Mouse (Mus musculus) liver, embryonic 12.5 days (tissue): ENCODE measurements around the gene Serhl. TPM values are rescaled to one million over a fixed set of nuclear protein-coding genes. Genes with fewer than 3 reads are reported as not detected.
"Not testable (repeated sequence)": the region's sequence is repeated elsewhere in the genome, so short reads cannot be mapped to it uniquely, and the experiment has no call there.

Experiments
- ATAC-seq: fragments of 200-750 bp; cut with Nextera tagmentation; 2 replicates; pipeline ENCODE4 v1.8.0; 2017; ENCODE audit warnings: moderate number of reproducible peaks, mild to moderate bottlenecking, moderate library complexity
- H3K27ac ChIP-seq: fragments of 300-500 bp; sonication (generic); 2 replicates; pipeline ENCODE4 v1.5.1; 2016; ENCODE audit warnings: mild to moderate bottlenecking
- H3K27me3 ChIP-seq: fragments of 300-500 bp; sonication (generic); replicated peaks from 2 replicates; pipeline ENCODE4 v1.6.1; 2016; ENCODE audit warnings: mild to moderate bottlenecking, moderate library complexity
- H3K36me3 ChIP-seq: fragments of 300-500 bp; sonication (generic); 2 replicates; pipeline ENCODE4 v1.6.1; 2016; ENCODE audit warnings: mild to moderate bottlenecking, moderate library complexity
- H3K4me1 ChIP-seq: fragments of 300-500 bp; sonication (generic); 2 replicates; pipeline ENCODE4 v1.6.1; 2016
- H3K4me2 ChIP-seq: fragments of 300-500 bp; sonication (generic); 2 replicates; pipeline ENCODE4 v1.6.1; 2016; ENCODE audit warnings: mild to moderate bottlenecking, moderate library complexity
- H3K4me3 ChIP-seq: fragments of 300-500 bp; sonication (generic); 2 replicates; pipeline ENCODE4 v1.5.1; 2016; ENCODE audit warnings: mild to moderate bottlenecking, moderate library complexity
- H3K9ac ChIP-seq: fragments of 300-500 bp; sonication (generic); 2 replicates; pipeline ENCODE4 v1.6.1; 2016; ENCODE audit warnings: mild to moderate bottlenecking, moderate library complexity
- H3K9me3 ChIP-seq: fragments of 300-500 bp; sonication (generic); replicated peaks from 2 replicates; pipeline ENCODE4 v1.6.1; 2016; ENCODE audit warnings: mild to moderate bottlenecking, moderate library complexity
- WGBS: fragments of 180-500 bp; shearing (Covaris S2); methylation state at CpG from one replicate; pipeline ENCODE4 v1.1.7; 2016; ENCODE audit not compliant: insufficient replicate concordance; 5-methylcytosine and 5-hydroxymethylcytosine counted together
- polyA plus RNA-seq: library from polyadenylated mRNA; unstranded; fragments of >200 nt; fragmentation: Nextera tagmentation; extraction: Ambion mirVana; gene quantifications from 2 replicates; pipeline ENCODE4 v1.2.1, GENCODE M21; 2016

Serhl gene
- 24.5 and 28.0 TPM in 2 replicates for polyA plus RNA-seq

GRCm38 (mm10) chr15:83089429-83089605 is at the start of gene Serhl:
TSS of gene Serhl (plus strand) at chr15:83089506.
- Histone ChIP-seq H3K4me1 (peaks cover 36% of the 10 kb centered on the region), H3K4me3 (peak within 1 kb of the TSS; percentile 9; the same call in 1 of the 2 replicates), H3K27ac (no peak within 1 kb of the TSS), H3K36me3 (no peaks in the 10 kb centered on the region), H3K9me3 (no peaks in the 10 kb centered on the region), H3K27me3 (peaks cover 41% of the 10 kb centered on the region), H3K4me2 (peak within 1 kb of the TSS; percentile 52), H3K9ac (peak within 1 kb of the TSS; percentile 10; the same call in 1 of the 2 replicates)
- 29% methylated on average over 7 of the region's 7 CpGs for WGBS
- ATAC-seq = no peak

GRCm38 (mm10) chr15:83040156-83040555 is 49.1 kb upstream of the Serhl start:
- H3K4me1 ChIP-seq = peaks cover 14% of the 10 kb centered on the region; the same call in 1 of the 2 replicates
- H3K36me3 ChIP-seq = no peaks in the 10 kb centered on the region
- WGBS = 65% methylated on average over 2 of the region's 2 CpGs

GRCm38 (mm10) chr15:83042655-83043361 is 46.5 kb upstream of the Serhl start:
- ATAC-seq = no peak
- no peak overlapping the region for H3K9ac ChIP-seq

More at GRCm38 (mm10) chr15:83040156-83040555, 49.1 kb upstream of the Serhl start:
- Histone ChIP-seq H3K27me3 (peaks cover 19% of the 10 kb centered on the region; the same call in 1 of the 2 replicates), H3K27ac (no peak overlapping the region), H3K9ac (no peak overlapping the region), H3K9me3 (no peaks in the 10 kb centered on the region), H3K4me3 (no peak overlapping the region), H3K4me2 (no peak overlapping the region)
- ATAC-seq = no peak

GRCm38 (mm10) chr15:83043362-83043708 is 46.0 kb upstream of the Serhl start:
- H3K4me2 ChIP-seq = no peak overlapping the region
- H3K9me3 ChIP-seq = 0 out of 2 replicates have a peak, but pooled peaks cover 4% of the 10 kb centered on the region

More at GRCm38 (mm10) chr15:83042655-83043361, 46.5 kb upstream of the Serhl start:
- Histone ChIP-seq H3K4me3 (no peak overlapping the region), H3K27ac (no peak overlapping the region), H3K4me1 (0 out of 2 replicates have a peak, but pooled peaks cover 12% of the 10 kb centered on the region), H3K9me3 (0 out of 2 replicates have a peak, but pooled peaks cover 4% of the 10 kb centered on the region), H3K27me3 (peaks cover 14% of the 10 kb centered on the region; the same call in 1 of the 2 replicates), H3K4me2 (no peak overlapping the region), H3K36me3 (no peaks in the 10 kb centered on the region)
- WGBS = 33% methylated on average over 6 of the region's 6 CpGs

GRCm38 (mm10) chr15:83045565-83045964 is 43.7 kb upstream of the Serhl start:
- not testable (repeated sequence) for H3K4me2 ChIP-seq, H3K27ac ChIP-seq, H3K9me3 ChIP-seq, H3K36me3 ChIP-seq, H3K9ac ChIP-seq, ATAC-seq, H3K4me3 ChIP-seq, H3K4me1 ChIP-seq
- 81% methylated on average over 5 of the region's 5 CpGs for WGBS
- peaks cover 19% of the 10 kb centered on the region; the same call in 1 of the 2 replicates for H3K27me3 ChIP-seq

More at GRCm38 (mm10) chr15:83043362-83043708, 46.0 kb upstream of the Serhl start:
- ATAC-seq = no peak
- H3K27me3 ChIP-seq = peaks cover 17% of the 10 kb centered on the region; the same call in 1 of the 2 replicates
- H3K4me3 ChIP-seq = no peak overlapping the region
- no peak overlapping the region for H3K27ac ChIP-seq
- H3K36me3 ChIP-seq = no peaks in the 10 kb centered on the region
- no peak overlapping the region for H3K9ac ChIP-seq
- H3K4me1 ChIP-seq = 0 out of 2 replicates have a peak, but pooled peaks cover 10% of the 10 kb centered on the region
- 69% methylated on average over 22 of the region's 22 CpGs for WGBS

GRCm38 (mm10) chr15:83046308-83046707 is 43.0 kb upstream of the Serhl start:
- Histone ChIP-seq H3K4me2 (no peak overlapping the region), H3K27ac (no peak overlapping the region), H3K9me3 (0 out of 2 replicates have a peak, but pooled peaks cover 4% of the 10 kb centered on the region), H3K36me3 (no peaks in the 10 kb centered on the region), H3K4me1 (0 out of 2 replicates have a peak, but pooled peaks cover 10% of the 10 kb centered on the region), H3K4me3 (no peak overlapping the region), H3K27me3 (peaks cover 18% of the 10 kb centered on the region; the same call in 1 of the 2 replicates), H3K9ac (no peak overlapping the region)
- WGBS = 73% methylated on average over 3 of the region's 3 CpGs
- no peak for ATAC-seq

- H3K27me3 ChIP-seq = peaks cover 19% of the 10 kb centered on the region; the same call in 1 of the 2 replicates
- no peak overlapping the region for H3K4me2 ChIP-seq
- no peak overlapping the region for H3K27ac ChIP-seq
- no peak for ATAC-seq
- H3K9me3 ChIP-seq = 0 out of 2 replicates have a peak, but pooled peaks cover 4% of the 10 kb centered on the region
- no peak overlapping the region for H3K4me3 ChIP-seq
- 0 out of 2 replicates have a peak, but pooled peaks cover 10% of the 10 kb centered on the region for H3K4me1 ChIP-seq
- 69% methylated on average over 7 of the region's 7 CpGs for WGBS
- H3K9ac ChIP-seq = no peak overlapping the region
- H3K36me3 ChIP-seq = no peaks in the 10 kb centered on the region
These were observed 42.6 kb upstream of the Serhl start for GRCm38 (mm10) chr15:83046730-83047129.

- WGBS = 61% methylated on average over 6 of the region's 6 CpGs
These were observed 36.8 kb upstream of the Serhl start for GRCm38 (mm10) chr15:83052341-83053104.

GRCm38 (mm10) chr15:83053261-83053660 is 36.0 kb upstream of the Serhl start:
- Histone ChIP-seq H3K9me3 (no peaks in the 10 kb centered on the region), H3K4me1 (peaks cover 8% of the 10 kb centered on the region), H3K27me3 (peaks cover 68% of the 10 kb centered on the region), H3K9ac (no peak overlapping the region), H3K27ac (no peak overlapping the region), H3K36me3 (no peaks in the 10 kb centered on the region), H3K4me2 (no peak overlapping the region), H3K4me3 (no peak overlapping the region)
- no peak for ATAC-seq
- WGBS = 63% methylated on average over 11 of the region's 11 CpGs

More at GRCm38 (mm10) chr15:83052341-83053104, 36.8 kb upstream of the Serhl start:
- no peak for ATAC-seq
- Histone ChIP-seq H3K4me1 (peaks cover 8% of the 10 kb centered on the region), H3K9me3 (no peaks in the 10 kb centered on the region), H3K27ac (no peak overlapping the region), H3K4me3 (no peak overlapping the region), H3K36me3 (no peaks in the 10 kb centered on the region), H3K9ac (no peak overlapping the region), H3K27me3 (peaks cover 63% of the 10 kb centered on the region), H3K4me2 (no peak overlapping the region)

- 46% methylated on average over 5 of the region's 5 CpGs for WGBS
- no peak for ATAC-seq
- H3K36me3 ChIP-seq = no peaks in the 10 kb centered on the region
- H3K27me3 ChIP-seq = peaks cover 73% of the 10 kb centered on the region
- peaks cover 20% of the 10 kb centered on the region for H3K4me1 ChIP-seq
- no peak overlapping the region for H3K9ac ChIP-seq
- no peaks in the 10 kb centered on the region for H3K9me3 ChIP-seq
- H3K4me3 ChIP-seq = no peak overlapping the region
- H3K27ac ChIP-seq = no peak overlapping the region
- no peak overlapping the region for H3K4me2 ChIP-seq
These were observed 33.7 kb upstream of the Serhl start for GRCm38 (mm10) chr15:83055569-83055968.

- peaks cover 78% of the 10 kb centered on the region for H3K27me3 ChIP-seq
- peaks cover 22% of the 10 kb centered on the region for H3K4me1 ChIP-seq
- no peak for ATAC-seq
- no peaks in the 10 kb centered on the region for H3K36me3 ChIP-seq
- H3K9me3 ChIP-seq = no peaks in the 10 kb centered on the region
- WGBS = under 1% methylated on average over 29 of the region's 29 CpGs
- peak overlapping the region; percentile 62 for H3K4me2 ChIP-seq
- peak overlapping the region; percentile 34 for H3K4me3 ChIP-seq
- no peak overlapping the region for H3K9ac ChIP-seq
- H3K27ac ChIP-seq = no peak overlapping the region
These were observed 32.8 kb upstream of the Serhl start for GRCm38 (mm10) chr15:83056378-83057083.
